Mouse (Mus musculus) stomach, embryonic 15.5 days (tissue): ENCODE measurements at regions not wholly inside any gene's neighbourhood (a gene's known extent, or its start where the extent isn't known, plus 50 kb on each side); places are given as distances from the start of the nearest gene placed in this dataset.

ENCODE experiments used
- ATAC-seq: fragments of 200-750 bp; cut with Nextera tagmentation; 2 replicates; pipeline ENCODE4 v1.8.0; 2017; ENCODE audit warnings: low read depth, moderate number of reproducible peaks, moderate TSS enrichment; ENCODE audit not compliant: insufficient read depth, low FRiP score
- H3K27ac ChIP-seq: fragments of 300-500 bp; sonication (generic); 2 replicates; pipeline ENCODE4 v1.5.1; 2015; ENCODE audit warnings: mild to moderate bottlenecking, inconsistent platforms
- H3K27me3 ChIP-seq: fragments of 300-500 bp; sonication (generic); replicated peaks from 2 replicates; pipeline ENCODE4 v1.6.1; 2015; ENCODE audit warnings: inconsistent platforms
- H3K36me3 ChIP-seq: fragments of 300-500 bp; sonication (generic); 2 replicates; pipeline ENCODE4 v1.6.1; 2015; ENCODE audit warnings: inconsistent platforms
- H3K4me1 ChIP-seq: fragments of 300-500 bp; sonication (generic); 2 replicates; pipeline ENCODE4 v1.6.1; 2015; ENCODE audit warnings: inconsistent platforms
- H3K4me2 ChIP-seq: fragments of 300-500 bp; sonication (generic); 2 replicates; pipeline ENCODE4 v1.6.1; 2015; ENCODE audit warnings: mild to moderate bottlenecking, inconsistent platforms
- H3K4me3 ChIP-seq: fragments of 300-500 bp; sonication (generic); replicated peaks from 2 replicates; pipeline ENCODE4 v1.5.1; 2015; ENCODE audit warnings: inconsistent platforms
- H3K9ac ChIP-seq: fragments of 300-500 bp; sonication (generic); 2 replicates; pipeline ENCODE4 v1.6.1; 2015; ENCODE audit warnings: inconsistent platforms
- H3K9me3 ChIP-seq: fragments of 300-500 bp; sonication (generic); 2 replicates; pipeline ENCODE4 v1.6.1; 2016; ENCODE audit warnings: inconsistent platforms
- WGBS: fragments of 180-500 bp; shearing (Covaris S2); methylation state at CpG from one replicate; pipeline ENCODE4 v1.1.7; 2015; 5-methylcytosine and 5-hydroxymethylcytosine counted together

DNA sequence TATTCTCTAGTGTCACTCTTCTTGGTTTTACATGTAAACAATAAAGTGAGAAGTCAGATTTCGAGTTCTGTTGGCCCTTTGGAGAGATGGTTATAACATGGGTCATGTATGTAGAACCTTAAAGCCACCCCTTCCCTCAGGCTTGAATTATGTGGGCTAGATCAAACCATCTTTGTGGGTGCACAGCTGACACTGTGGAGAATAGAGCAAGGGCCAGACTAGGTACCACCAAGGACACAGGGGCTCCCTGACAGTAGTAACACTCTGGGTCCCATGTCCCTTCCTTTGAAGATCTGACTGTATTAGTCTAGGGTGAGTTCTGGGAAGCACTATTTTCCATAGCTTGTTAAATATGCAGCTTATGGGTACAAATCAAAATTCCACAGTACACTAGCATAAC, 156.2 kb downstream of the Fam124b start:
- no peak overlapping the region for H3K4me2 ChIP-seq
- H3K9ac ChIP-seq = no peak overlapping the region
- H3K27me3 ChIP-seq = no peaks in the 10 kb centered on the region
- no peaks in the 10 kb centered on the region for H3K36me3 ChIP-seq
- no peaks in the 10 kb centered on the region for H3K9me3 ChIP-seq
- no peak for ATAC-seq
- H3K4me1 ChIP-seq = no peaks in the 10 kb centered on the region
- H3K27ac ChIP-seq = no peak overlapping the region
- H3K4me3 ChIP-seq = no peak overlapping the region
- WGBS = 65% methylated on average over 1 of the region's 1 CpGs

DNA sequence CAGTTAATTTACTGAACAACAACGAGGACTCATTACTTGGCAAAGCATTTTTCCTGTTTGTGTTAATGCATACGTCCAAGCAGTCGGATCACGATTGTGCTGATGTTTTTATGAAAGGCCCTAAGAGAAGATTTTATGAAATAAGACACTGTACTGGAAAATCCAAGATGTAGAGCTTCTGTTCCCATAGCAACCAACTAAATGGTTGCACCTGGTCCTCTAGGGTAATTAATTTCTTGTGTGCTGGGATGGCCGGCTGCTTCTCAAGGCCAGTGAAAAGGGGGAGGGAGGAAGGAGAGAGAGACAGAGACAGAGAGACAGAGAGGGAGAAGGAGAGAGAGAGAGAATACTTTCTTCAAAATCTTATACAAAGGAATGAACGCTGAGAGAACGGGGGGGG, 156.6 kb downstream of the Fam124b start:
- 50% methylated on average over 7 of the region's 7 CpGs for WGBS
- no peaks in the 10 kb centered on the region for H3K4me1 ChIP-seq
- ATAC-seq = no peak

GRCm38 (mm10) chr1:80045141-80045540, 173.1 kb downstream of the Fam124b start:
- Histone ChIP-seq H3K4me2 (no peak overlapping the region), H3K27me3 (no peaks in the 10 kb centered on the region), H3K9ac (no peak overlapping the region), H3K4me1 (no peaks in the 10 kb centered on the region), H3K9me3 (no peaks in the 10 kb centered on the region), H3K27ac (no peak overlapping the region), H3K36me3 (no peaks in the 10 kb centered on the region), H3K4me3 (no peak overlapping the region)
- WGBS = 85% methylated on average over 10 of the region's 10 CpGs
- ATAC-seq = no peak

More for the DNA sequence above, 156.6 kb downstream of the Fam124b start:
- H3K27ac ChIP-seq = no peak overlapping the region
- H3K4me2 ChIP-seq = no peak overlapping the region
- no peaks in the 10 kb centered on the region for H3K9me3 ChIP-seq
- H3K36me3 ChIP-seq = no peaks in the 10 kb centered on the region
- H3K27me3 ChIP-seq = no peaks in the 10 kb centered on the region
- no peak overlapping the region for H3K4me3 ChIP-seq
- no peak overlapping the region for H3K9ac ChIP-seq

GRCm38 (mm10) chr1:80040409-80040808, 177.9 kb downstream of the Fam124b start:
- no peaks in the 10 kb centered on the region for H3K4me1 ChIP-seq
- H3K27ac ChIP-seq = no peak overlapping the region
- H3K9me3 ChIP-seq = no peaks in the 10 kb centered on the region
- H3K36me3 ChIP-seq = no peaks in the 10 kb centered on the region
- no peak overlapping the region for H3K9ac ChIP-seq
- no peak overlapping the region for H3K4me3 ChIP-seq
- no peaks in the 10 kb centered on the region for H3K27me3 ChIP-seq
- WGBS = 63% methylated on average over 3 of the region's 3 CpGs
- H3K4me2 ChIP-seq = no peak overlapping the region
- ATAC-seq = no peak

DNA sequence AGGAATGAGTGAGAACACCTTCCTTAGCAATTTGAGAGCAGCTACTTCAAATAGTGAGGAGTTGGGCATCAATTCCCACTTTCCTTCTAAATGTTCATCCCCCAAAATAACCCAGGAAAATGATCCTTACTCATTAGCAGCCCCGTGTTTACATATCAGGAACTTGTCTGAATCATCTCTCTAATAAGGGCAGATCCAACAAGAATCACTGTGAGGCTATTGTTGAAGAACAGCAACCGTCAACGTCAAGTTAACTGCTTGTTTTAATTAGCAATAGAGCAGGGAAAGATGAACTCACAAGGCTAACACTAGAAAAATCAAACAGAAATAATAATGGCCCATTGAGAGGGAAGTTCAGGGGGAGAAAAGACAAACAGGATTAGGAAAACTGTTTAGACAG, 178.4 kb downstream of the Fam124b start:
- Histone ChIP-seq H3K4me2 (no peak overlapping the region), H3K36me3 (no peaks in the 10 kb centered on the region), H3K4me1 (no peaks in the 10 kb centered on the region), H3K27ac (no peak overlapping the region), H3K9me3 (no peaks in the 10 kb centered on the region), H3K27me3 (no peaks in the 10 kb centered on the region), H3K4me3 (no peak overlapping the region), H3K9ac (no peak overlapping the region)
- ATAC-seq = no peak
- WGBS = 41% methylated on average over 3 of the region's 3 CpGs

DNA sequence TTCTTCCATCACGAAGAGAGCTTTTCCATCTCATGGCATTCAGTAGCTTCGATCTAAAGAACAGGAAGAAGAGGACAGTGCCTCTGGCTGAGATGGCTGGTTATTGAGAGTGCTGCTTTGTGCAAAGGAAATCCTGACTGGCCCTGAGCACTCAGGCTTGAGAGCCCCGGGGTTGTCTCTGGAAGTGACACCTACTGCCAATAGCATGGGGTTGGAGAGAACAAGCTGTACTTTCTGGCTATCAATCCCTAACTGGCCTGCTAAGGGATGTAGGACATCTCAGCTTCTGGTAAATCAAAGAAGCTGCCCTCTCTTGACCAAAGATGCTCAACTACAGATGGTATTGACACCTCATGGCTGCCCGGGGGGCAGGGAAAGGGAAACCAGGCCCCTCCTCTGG, 178.2 kb upstream of the Serpine2 start:
- WGBS = 81% methylated on average over 4 of the region's 4 CpGs
- Histone ChIP-seq H3K36me3 (no peaks in the 10 kb centered on the region), H3K4me1 (no peaks in the 10 kb centered on the region), H3K27ac (no peak overlapping the region), H3K27me3 (no peaks in the 10 kb centered on the region), H3K9me3 (no peaks in the 10 kb centered on the region), H3K9ac (no peak overlapping the region), H3K4me2 (no peak overlapping the region), H3K4me3 (no peak overlapping the region)
- no peak for ATAC-seq

- H3K4me3 ChIP-seq = no peak overlapping the region
- H3K27me3 ChIP-seq = no peaks in the 10 kb centered on the region
- H3K36me3 ChIP-seq = no peaks in the 10 kb centered on the region
- H3K4me2 ChIP-seq = no peak overlapping the region
- ATAC-seq = no peak
- no peaks in the 10 kb centered on the region for H3K4me1 ChIP-seq
- no peaks in the 10 kb centered on the region for H3K9me3 ChIP-seq
- no peak overlapping the region for H3K9ac ChIP-seq
- no peak overlapping the region for H3K27ac ChIP-seq
Observed at GRCm38 (mm10) chr1:80038059-80038458, 177.1 kb upstream of the Serpine2 start.

DNA sequence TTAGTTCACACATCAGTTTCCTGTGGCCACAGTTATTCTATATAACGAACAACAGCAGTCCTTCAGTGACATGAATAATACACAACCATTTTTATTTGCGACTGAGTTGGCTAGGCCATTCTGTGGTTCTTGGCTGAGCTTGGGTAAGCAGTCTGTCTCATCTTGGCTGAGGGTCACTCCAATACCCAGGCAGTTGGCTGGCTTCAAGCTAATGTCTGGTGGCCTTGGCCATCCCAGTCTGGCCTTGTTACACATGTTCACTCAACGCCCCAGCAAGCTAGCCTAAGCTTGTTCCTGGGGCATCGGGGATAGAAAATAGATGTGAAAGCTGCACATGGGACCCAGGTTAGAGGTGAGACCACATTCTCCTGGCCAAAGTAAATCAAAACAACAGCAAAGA, 175.5 kb upstream of the Serpine2 start:
- Histone ChIP-seq H3K9me3 (no peaks in the 10 kb centered on the region), H3K4me1 (no peaks in the 10 kb centered on the region), H3K4me3 (no peak overlapping the region), H3K27me3 (no peaks in the 10 kb centered on the region), H3K4me2 (no peak overlapping the region), H3K36me3 (no peaks in the 10 kb centered on the region), H3K9ac (no peak overlapping the region), H3K27ac (no peak overlapping the region)
- ATAC-seq = no peak
- 86% methylated on average over 4 of the region's 4 CpGs for WGBS

GRCm38 (mm10) chr1:80033522-80033921, 172.5 kb upstream of the Serpine2 start:
- no peaks in the 10 kb centered on the region for H3K9me3 ChIP-seq
- H3K36me3 ChIP-seq = no peaks in the 10 kb centered on the region
- H3K4me3 ChIP-seq = no peak overlapping the region
- WGBS = 38% methylated on average over 6 of the region's 6 CpGs
- no peaks in the 10 kb centered on the region for H3K27me3 ChIP-seq
- H3K27ac ChIP-seq = 0 out of 2 replicates have a peak overlapping the region, but pooled peaks have one; percentile 45
- H3K9ac ChIP-seq = no peak overlapping the region
- no peak for ATAC-seq
- no peaks in the 10 kb centered on the region for H3K4me1 ChIP-seq
- H3K4me2 ChIP-seq = no peak overlapping the region

DNA sequence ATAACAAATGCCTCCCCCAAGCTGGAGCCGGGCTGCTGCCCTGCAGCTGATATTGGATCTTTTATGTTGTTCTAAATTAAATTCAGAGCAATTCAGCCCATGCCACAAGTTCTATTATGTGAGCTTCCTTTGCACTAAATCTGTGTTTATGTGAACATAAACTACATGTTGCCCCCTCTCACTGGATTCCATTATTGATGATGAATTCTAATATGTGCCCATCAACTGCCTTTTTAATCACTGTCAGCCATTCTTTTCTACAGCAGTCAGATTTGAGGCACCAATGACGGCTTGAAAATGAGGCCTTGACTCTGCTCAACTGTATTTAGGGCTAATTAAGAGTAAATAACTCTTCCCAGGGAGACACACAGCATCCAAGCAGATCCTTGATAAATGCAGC, 172.1 kb upstream of the Serpine2 start:
- Histone ChIP-seq H3K9me3 (no peaks in the 10 kb centered on the region), H3K27ac (0 out of 2 replicates have a peak overlapping the region, but pooled peaks have one; percentile 45), H3K4me3 (no peak overlapping the region), H3K4me2 (no peak overlapping the region), H3K9ac (no peak overlapping the region), H3K4me1 (no peaks in the 10 kb centered on the region), H3K36me3 (no peaks in the 10 kb centered on the region), H3K27me3 (no peaks in the 10 kb centered on the region)
- WGBS = 43% methylated on average over 2 of the region's 2 CpGs
- no peak for ATAC-seq

GRCm38 (mm10) chr1:80032464-80032863, 171.5 kb upstream of the Serpine2 start:
- H3K4me3 ChIP-seq = no peak overlapping the region
- ATAC-seq = no peak
- H3K36me3 ChIP-seq = no peaks in the 10 kb centered on the region
- no peaks in the 10 kb centered on the region for H3K27me3 ChIP-seq
- no peaks in the 10 kb centered on the region for H3K4me1 ChIP-seq
- H3K27ac ChIP-seq = no peak overlapping the region
- H3K9ac ChIP-seq = no peak overlapping the region
- no peak overlapping the region for H3K4me2 ChIP-seq
- H3K9me3 ChIP-seq = no peaks in the 10 kb centered on the region

- WGBS = 69% methylated on average over 1 of the region's 1 CpGs
- no peaks in the 10 kb centered on the region for H3K36me3 ChIP-seq
- H3K4me3 ChIP-seq = no peak overlapping the region
- no peak overlapping the region for H3K27ac ChIP-seq
- no peak overlapping the region for H3K9ac ChIP-seq
- no peaks in the 10 kb centered on the region for H3K27me3 ChIP-seq
- H3K9me3 ChIP-seq = no peaks in the 10 kb centered on the region
- no peaks in the 10 kb centered on the region for H3K4me1 ChIP-seq
- ATAC-seq = peak; percentile 65; the same call in 1 of the 2 replicates
- no peak overlapping the region for H3K4me2 ChIP-seq
Observed at GRCm38 (mm10) chr1:80030635-80031034, 169.7 kb upstream of the Serpine2 start.

- no peak overlapping the region for H3K9ac ChIP-seq
- H3K4me3 ChIP-seq = no peak overlapping the region
- H3K27me3 ChIP-seq = no peaks in the 10 kb centered on the region
- H3K27ac ChIP-seq = no peak overlapping the region
- H3K9me3 ChIP-seq = no peaks in the 10 kb centered on the region
- H3K36me3 ChIP-seq = no peaks in the 10 kb centered on the region
- 74% methylated on average over 3 of the region's 3 CpGs for WGBS
- ATAC-seq = peak; percentile 98
- H3K4me2 ChIP-seq = no peak overlapping the region
- no peaks in the 10 kb centered on the region for H3K4me1 ChIP-seq
Observed at GRCm38 (mm10) chr1:80030224-80030623, 169.2 kb upstream of the Serpine2 start.
